Mouse (Mus musculus): Measurements from ENCODE around the gene Tigd2. TPM values are rescaled to one million over a fixed set of nuclear protein-coding genes. Genes with fewer than 3 reads are reported as not detected.

Gene Tigd2
- polyA plus RNA-seq (2011; ENCODE audit: insufficient read depth, insufficient read length, low replicate concordance, missing spikeins) = 3.5 and 5.0 TPM in 2 replicates

DNA sequence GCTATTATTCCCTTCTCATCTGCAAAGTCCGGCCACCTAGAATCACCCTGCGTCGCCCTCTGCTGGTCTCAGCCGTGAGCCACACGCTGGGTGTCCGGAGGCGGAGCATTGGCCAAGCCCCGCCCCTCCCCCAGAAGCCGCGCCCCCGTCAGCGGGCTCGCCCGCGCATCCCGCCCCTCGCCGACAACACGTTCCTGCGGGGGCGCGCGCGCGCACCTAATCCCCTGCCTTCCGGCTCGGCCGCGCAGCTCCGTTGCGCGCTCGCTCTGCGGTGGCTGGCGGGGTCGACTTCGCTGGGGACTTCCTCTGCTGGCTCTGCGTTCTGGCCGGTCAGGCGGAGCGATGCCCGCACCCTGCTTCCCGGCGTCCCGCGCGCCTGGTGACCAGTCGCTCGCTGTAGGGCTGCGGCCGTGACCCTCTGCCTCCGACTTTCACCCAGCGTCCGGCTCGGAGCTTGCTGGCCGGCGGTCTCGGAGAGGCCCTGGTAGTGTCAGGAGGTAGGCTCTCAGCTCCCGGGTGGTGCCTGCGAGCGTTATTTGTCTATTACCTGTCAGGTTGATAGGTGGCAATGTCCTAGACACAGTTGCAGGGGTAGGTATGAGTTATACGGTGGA, at the start of gene Tigd2:
TSS of gene Tigd2 (plus strand) at position 186 of the 614 bp plus-strand sequence.
- 1% methylated on average over 62 of the region's 62 CpGs for WGBS
- Histone ChIP-seq H3K27ac (ENCODE audit: control insufficient read depth, insufficient read depth, low read depth, low read length, poor library complexity) (peak within 1 kb of the TSS; percentile 96), H3K4me1 (ENCODE audit: control insufficient read depth, insufficient read depth, low read length) (no peaks in the 10 kb centered on the region; the same call in 1 of the 2 replicates), H3K4me3 (replicated peaks; ENCODE audit: control insufficient read depth, low read depth, low read length) (peak within 1 kb of the TSS; percentile 90)
- peak; percentile 78; the same call in 1 of the 2 replicates for TF ChIP-seq POLR2A (IDR thresholded peaks at IDR 0.05; ENCODE audit: borderline replicate concordance, control insufficient read depth, low read depth, low read length)
- peak; percentile 79 for TF ChIP-seq CTCF (IDR thresholded peaks at IDR 0.05; ENCODE audit: control insufficient read depth, insufficient read depth, low read length)

- Histone ChIP-seq H3K27ac (ENCODE audit: control insufficient read depth, insufficient read depth, low read depth, low read length, poor library complexity) (no peak overlapping the region), H3K4me1 (ENCODE audit: control insufficient read depth, insufficient read depth, low read length) (no peaks in the 10 kb centered on the region; the same call in 1 of the 2 replicates), H3K4me3 (replicated peaks; ENCODE audit: control insufficient read depth, low read depth, low read length) (no peak overlapping the region)
- WGBS = 74% methylated on average over 4 of the region's 4 CpGs
- TF ChIP-seq CTCF (IDR thresholded peaks at IDR 0.05; ENCODE audit: control insufficient read depth, insufficient read depth, low read length) = no peak
- TF ChIP-seq POLR2A (IDR thresholded peaks at IDR 0.05; ENCODE audit: borderline replicate concordance, control insufficient read depth, low read depth, low read length) = no peak
Observed at GRCm38 (mm10) chr6:59161801-59162478, 46.7 kb upstream of the Tigd2 start.

DNA sequence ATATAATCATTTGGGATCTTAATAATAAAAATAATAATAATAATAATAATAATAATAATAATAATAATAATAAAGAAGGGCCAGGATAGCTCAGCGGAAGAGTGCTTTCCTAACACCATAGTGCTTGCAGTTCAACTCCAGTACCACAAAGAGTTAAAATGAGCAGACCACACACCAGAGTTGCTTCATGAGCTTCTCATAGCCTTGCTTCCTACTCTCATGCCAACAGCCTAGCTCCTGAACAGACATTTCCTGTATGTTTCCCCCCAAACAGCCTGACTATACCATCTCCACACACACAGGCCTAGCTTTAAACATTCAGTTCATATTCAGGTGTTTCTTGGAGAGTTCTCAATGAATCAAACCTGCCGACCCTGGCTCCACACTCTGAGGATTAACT, 45.8 kb upstream of the Tigd2 start:
- no peaks in the 10 kb centered on the region; the same call in 1 of the 2 replicates for H3K4me1 ChIP-seq (ENCODE audit: control insufficient read depth, insufficient read depth, low read length)
- 52% methylated on average over 2 of the region's 2 CpGs for WGBS
- TF ChIP-seq POLR2A (IDR thresholded peaks at IDR 0.05; ENCODE audit: borderline replicate concordance, control insufficient read depth, low read depth, low read length) (no peak), CTCF (IDR thresholded peaks at IDR 0.05; ENCODE audit: control insufficient read depth, insufficient read depth, low read length) (no peak)
- H3K4me3 ChIP-seq (replicated peaks; ENCODE audit: control insufficient read depth, low read depth, low read length) = no peak overlapping the region
- no peak overlapping the region for H3K27ac ChIP-seq (ENCODE audit: control insufficient read depth, insufficient read depth, low read depth, low read length, poor library complexity)

- H3K4me1 ChIP-seq (ENCODE audit: control insufficient read depth, insufficient read depth, low read length) = no peaks in the 10 kb centered on the region; the same call in 1 of the 2 replicates
- TF ChIP-seq CTCF (IDR thresholded peaks at IDR 0.05; ENCODE audit: control insufficient read depth, insufficient read depth, low read length) (no peak), POLR2A (IDR thresholded peaks at IDR 0.05; ENCODE audit: borderline replicate concordance, control insufficient read depth, low read depth, low read length) (no peak)
- no peak overlapping the region for H3K4me3 ChIP-seq (replicated peaks; ENCODE audit: control insufficient read depth, low read depth, low read length)
- peak overlapping the region; percentile 39; the same call in 1 of the 2 replicates for H3K27ac ChIP-seq (ENCODE audit: control insufficient read depth, insufficient read depth, low read depth, low read length, poor library complexity)
- 34% methylated on average over 3 of the region's 3 CpGs for WGBS
Observed at GRCm38 (mm10) chr6:59163407-59163806, 45.3 kb upstream of the Tigd2 start.

DNA sequence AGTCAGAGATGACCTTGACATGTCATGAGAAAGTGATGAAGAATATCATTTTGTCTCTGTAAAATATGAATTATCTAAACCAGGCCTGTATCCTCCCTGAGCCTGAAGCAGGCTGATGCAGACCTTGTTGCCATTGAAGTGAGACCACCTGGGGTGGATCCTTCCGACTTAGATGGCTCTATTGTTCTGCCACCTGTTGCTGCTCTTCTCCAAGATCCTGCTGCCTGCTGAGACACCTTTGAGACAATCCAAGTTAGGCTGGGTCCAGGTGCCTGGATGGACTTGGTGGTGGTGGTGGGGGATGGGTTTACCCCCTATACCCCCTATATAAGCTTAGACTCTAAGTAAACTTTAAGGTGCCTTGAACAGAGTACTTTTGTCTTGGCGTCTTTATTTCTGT, 39.7 kb upstream of the Tigd2 start:
- WGBS = 55% methylated on average over 2 of the region's 2 CpGs
- H3K4me3 ChIP-seq (replicated peaks; ENCODE audit: control insufficient read depth, low read depth, low read length) = no peak overlapping the region
- H3K27ac ChIP-seq (ENCODE audit: control insufficient read depth, insufficient read depth, low read depth, low read length, poor library complexity) = no peak overlapping the region
- H3K4me1 ChIP-seq (ENCODE audit: control insufficient read depth, insufficient read depth, low read length) = no peaks in the 10 kb centered on the region
- TF ChIP-seq POLR2A (IDR thresholded peaks at IDR 0.05; ENCODE audit: borderline replicate concordance, control insufficient read depth, low read depth, low read length) (no peak), CTCF (IDR thresholded peaks at IDR 0.05; ENCODE audit: control insufficient read depth, insufficient read depth, low read length) (no peak)

DNA sequence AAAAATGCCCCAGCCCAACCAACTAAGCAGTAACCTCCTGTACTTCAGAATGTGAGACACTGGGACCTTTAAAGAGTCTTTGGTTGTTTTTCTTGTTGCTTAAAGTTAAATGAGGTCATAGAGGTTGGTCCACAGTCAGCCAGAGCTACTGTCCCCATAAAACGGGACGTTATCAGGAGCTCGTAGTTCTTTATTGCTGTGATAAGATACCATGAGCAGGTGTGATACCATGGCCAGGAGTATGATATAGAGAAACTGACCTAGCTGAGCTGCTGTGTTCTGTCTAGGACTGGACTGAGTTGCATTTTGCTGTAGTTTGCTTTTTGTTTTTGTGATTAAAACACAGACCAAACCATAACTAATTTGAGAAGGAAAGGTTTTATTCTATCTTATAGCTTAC, 37.4 kb upstream of the Tigd2 start:
- TF ChIP-seq POLR2A (IDR thresholded peaks at IDR 0.05; ENCODE audit: borderline replicate concordance, control insufficient read depth, low read depth, low read length) = no peak
- no peak overlapping the region for H3K4me3 ChIP-seq (replicated peaks; ENCODE audit: control insufficient read depth, low read depth, low read length)
- 57% methylated on average over 3 of the region's 3 CpGs for WGBS
- no peak overlapping the region for H3K27ac ChIP-seq (ENCODE audit: control insufficient read depth, insufficient read depth, low read depth, low read length, poor library complexity)
- no peaks in the 10 kb centered on the region for H3K4me1 ChIP-seq (ENCODE audit: control insufficient read depth, insufficient read depth, low read length)

DNA sequence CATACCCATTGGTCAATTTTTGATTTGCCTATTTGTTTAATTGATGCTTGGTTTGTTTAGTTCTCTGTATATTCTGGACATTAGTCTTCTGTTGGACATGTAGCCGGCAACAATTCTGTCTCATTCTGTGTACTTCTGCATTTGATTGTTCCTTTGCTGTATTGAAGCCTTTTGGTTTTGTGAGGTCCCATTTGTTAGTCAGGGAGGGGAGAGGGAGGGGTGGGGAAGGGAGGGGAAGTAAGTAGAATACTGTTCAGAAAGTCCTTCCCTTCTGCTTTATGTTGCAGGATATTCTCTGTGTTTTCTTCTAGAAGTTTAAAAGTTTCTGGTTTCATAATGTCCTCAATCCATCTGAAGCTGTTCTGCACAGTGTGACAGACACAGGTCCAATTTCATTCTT, 34.7 kb upstream of the Tigd2 start:
- Histone ChIP-seq H3K4me1 (ENCODE audit: control insufficient read depth, insufficient read depth, low read length) (no peaks in the 10 kb centered on the region), H3K27ac (ENCODE audit: control insufficient read depth, insufficient read depth, low read depth, low read length, poor library complexity) (no peak overlapping the region), H3K4me3 (replicated peaks; ENCODE audit: control insufficient read depth, low read depth, low read length) (no peak overlapping the region)
- TF ChIP-seq POLR2A (IDR thresholded peaks at IDR 0.05; ENCODE audit: borderline replicate concordance, control insufficient read depth, low read depth, low read length) (no peak), CTCF (IDR thresholded peaks at IDR 0.05; ENCODE audit: control insufficient read depth, insufficient read depth, low read length) (no peak)
- 10% methylated on average over 1 of the region's 1 CpGs for WGBS

DNA sequence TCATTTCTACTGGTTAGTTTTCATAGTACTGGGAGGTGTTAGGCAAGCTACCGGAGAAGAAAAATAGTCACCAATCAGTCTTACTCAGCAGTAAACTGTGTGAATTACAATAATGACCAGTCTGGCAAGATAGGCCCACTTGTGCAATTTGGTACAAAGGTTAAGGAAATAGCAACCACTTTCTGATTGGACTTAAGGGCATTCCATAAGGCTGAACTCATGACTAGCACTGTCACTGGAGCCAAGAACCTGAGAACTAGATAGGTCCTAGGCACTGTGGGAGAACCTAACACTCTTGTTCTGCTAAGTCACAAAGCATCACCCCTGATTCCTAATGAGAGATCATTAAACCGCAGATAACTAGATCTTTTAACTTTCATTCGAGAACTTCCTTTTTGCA, 30.6 kb upstream of the Tigd2 start:
- Histone ChIP-seq H3K4me3 (replicated peaks; ENCODE audit: control insufficient read depth, low read depth, low read length) (no peak overlapping the region), H3K4me1 (ENCODE audit: control insufficient read depth, insufficient read depth, low read length) (no peaks in the 10 kb centered on the region), H3K27ac (ENCODE audit: control insufficient read depth, insufficient read depth, low read depth, low read length, poor library complexity) (no peak overlapping the region)
- WGBS = 48% methylated on average over 3 of the region's 3 CpGs
- TF ChIP-seq POLR2A (IDR thresholded peaks at IDR 0.05; ENCODE audit: borderline replicate concordance, control insufficient read depth, low read depth, low read length) = no peak
- no peak for TF ChIP-seq CTCF (IDR thresholded peaks at IDR 0.05; ENCODE audit: control insufficient read depth, insufficient read depth, low read length)
